Comparison of ENCODE assay signal across 10 mouse cellular contexts in the genomic region with DNA sequence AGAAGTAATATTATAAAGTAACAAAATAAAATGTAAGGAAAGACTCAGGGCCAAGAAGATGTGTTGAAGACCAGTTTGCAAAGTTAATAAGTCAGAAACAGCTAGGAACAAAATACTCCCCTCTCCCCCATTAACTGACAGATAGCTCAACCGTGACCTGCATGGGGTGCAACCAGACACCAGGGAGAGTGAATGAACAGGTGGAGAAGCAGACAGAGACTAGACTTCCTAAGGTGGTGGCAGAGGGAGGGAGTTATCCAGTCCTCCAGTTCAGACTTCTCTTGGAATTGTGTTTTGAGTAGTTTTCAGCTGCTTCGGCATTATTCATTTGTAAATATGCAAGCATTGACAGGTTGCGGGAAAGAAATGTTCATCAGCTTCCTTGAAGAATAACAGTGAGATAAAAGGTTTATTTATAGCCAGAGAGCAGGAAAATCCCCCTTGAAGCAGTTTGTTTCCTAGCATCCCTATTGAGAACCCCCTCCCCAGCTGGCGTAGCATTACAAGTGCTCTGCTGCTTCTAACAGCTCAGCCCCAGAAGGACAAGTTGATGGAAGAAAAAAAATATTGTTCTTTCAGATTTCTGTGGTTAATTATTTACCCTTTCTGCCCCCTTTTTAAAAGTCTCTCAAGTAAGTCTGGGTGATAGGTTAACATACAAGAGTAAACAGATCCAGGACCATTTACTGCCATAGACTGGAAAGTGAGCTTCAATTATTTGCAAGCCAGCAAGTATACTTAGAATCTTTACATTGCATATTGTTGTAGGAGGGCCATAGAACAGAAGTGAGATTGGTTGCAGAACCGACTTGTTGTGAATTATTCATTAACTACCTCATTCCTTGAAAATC. TPM values are rescaled to one million over a fixed set of nuclear protein-coding genes. Genes with fewer than 3 reads are reported as not detected.
DNase-seq lines count a peak whose midpoint lies in the region; ATAC-seq and TF ChIP-seq lines count a peak whose summit lies in the region.
"Had no signal": no experiment of that assay in that cellular context is flagged by ENCODE, and none has a peak within 500 bp of the region (broad histone marks: within the 10 kb centered on the region; RNA-seq: fewer than 3 reads in every experiment).

No protein-coding gene starts in this region.

- 20% methylated on average over 5 of the region's 5 CpGs for WGBS in lung, embryonic 16.5 days
- WGBS in hindbrain, embryonic 16.5 days = 14% methylated on average over 5 of the region's 5 CpGs
- WGBS in liver, embryonic 14.5 days (ENCODE audit: insufficient replicate concordance) = 72% methylated on average over 5 of the region's 5 CpGs
- WGBS in stomach, embryonic 15.5 days = 19% methylated on average over 5 of the region's 5 CpGs

- H3K9me3 ChIP-seq in lung, embryonic 16.5 days (ENCODE audit: control insufficient read depth, low read length) = no peaks in the 10 kb centered on the region
- H3K9me3 ChIP-seq in hindbrain, embryonic 16.5 days (ENCODE audit: control insufficient read depth, low read length) = no peaks in the 10 kb centered on the region
- H3K9me3 ChIP-seq in liver, embryonic 14.5 days (ENCODE audit: control insufficient read depth, low read length) = no peaks in the 10 kb centered on the region
- H3K9me3 ChIP-seq in stomach, embryonic 15.5 days = no peaks in the 10 kb centered on the region
- H3K9me3 ChIP-seq: embryonic facial prominence, embryonic 13.5 days had no signal

- no peak for TF ChIP-seq CTCF in liver, embryonic 14.5 days (IDR thresholded peaks at IDR 0.05; ENCODE audit: low read depth)

- ATAC-seq in lung, embryonic 16.5 days (ENCODE audit: low read depth) = peak; percentile 71
- peak; percentile 54 for ATAC-seq in hindbrain, embryonic 16.5 days
- no peak for ATAC-seq in liver, embryonic 14.5 days (ENCODE audit: insufficient read depth)
- peak; percentile 80 for ATAC-seq in stomach, embryonic 15.5 days (ENCODE audit: insufficient read depth, low FRiP score, low read depth)
- ATAC-seq in frontal cortex, adult (ENCODE audit: low TSS enrichment) = no peak

- H3K4me2 ChIP-seq in lung, embryonic 16.5 days (ENCODE audit: low read depth, low read length) = peak overlapping the region; percentile 33; the same call in 1 of the 2 replicates
- peak overlapping the region; percentile 38; the same call in 1 of the 2 replicates for H3K4me2 ChIP-seq in hindbrain, embryonic 16.5 days (ENCODE audit: low read length)
- peak overlapping the region; percentile 32 for H3K4me2 ChIP-seq in liver, embryonic 14.5 days (ENCODE audit: low read depth)
- peak overlapping the region; percentile 40 for H3K4me2 ChIP-seq in stomach, embryonic 15.5 days
- H3K4me2 ChIP-seq: embryonic facial prominence, embryonic 13.5 days had no signal

- H3K27me3 ChIP-seq in lung, embryonic 16.5 days (ENCODE audit: control insufficient read depth, insufficient read depth, low read depth, low read length) = no peaks in the 10 kb centered on the region
- no peaks in the 10 kb centered on the region for H3K27me3 ChIP-seq in hindbrain, embryonic 16.5 days (replicated peaks; ENCODE audit: control insufficient read depth, insufficient read depth, low read length)
- no peaks in the 10 kb centered on the region for H3K27me3 ChIP-seq in liver, embryonic 14.5 days (ENCODE audit: control insufficient read depth, insufficient read depth, low read length)
- H3K27me3 ChIP-seq in stomach, embryonic 15.5 days (replicated peaks) = no peaks in the 10 kb centered on the region
- H3K27me3 ChIP-seq: embryonic facial prominence, embryonic 13.5 days had no signal

- peak overlapping the region; percentile 75 for H3K27ac ChIP-seq in lung, embryonic 16.5 days (ENCODE audit: low read length)
- H3K27ac ChIP-seq in hindbrain, embryonic 16.5 days (ENCODE audit: low read depth, low read length) = peak overlapping the region; percentile 52
- H3K27ac ChIP-seq in liver, embryonic 14.5 days = no peak overlapping the region
- H3K27ac ChIP-seq in stomach, embryonic 15.5 days = peak overlapping the region; percentile 57; the same call in 1 of the 2 replicates
- H3K27ac ChIP-seq: embryonic facial prominence, embryonic 13.5 days; heart, adult 2 months had no signal

- no peak for TF ChIP-seq EP300 in liver, embryonic 14.5 days (IDR thresholded peaks at IDR 0.05; ENCODE audit: low read depth)

- DNase-seq in lung, postnatal 14 days = no peak
- no peak for DNase-seq in liver, embryonic 14.5 days (ENCODE audit: low read depth in 3 of 3, low spot score in 3 of 3)
- DNase-seq in urinary bladder, postnatal 36 days (ENCODE audit: low spot score in 2 of 2) = no peak
- no peak for DNase-seq in cerebellum, postnatal 10 days
- DNase-seq: heart, adult 2 months had no signal

- no peak overlapping the region for H3K4me3 ChIP-seq in lung, embryonic 16.5 days (ENCODE audit: low read length)
- no peak overlapping the region for H3K4me3 ChIP-seq in hindbrain, embryonic 16.5 days (ENCODE audit: low read length)
- H3K4me3 ChIP-seq in liver, embryonic 14.5 days (ENCODE audit: insufficient read depth in 1 of 2, low read depth in 2 of 2, low read length in 2 of 2) = no peak overlapping the region
- H3K4me3 ChIP-seq in stomach, embryonic 15.5 days (replicated peaks) = no peak overlapping the region
- H3K4me3 ChIP-seq: embryonic facial prominence, embryonic 13.5 days; heart, adult 2 months had no signal

- no peak overlapping the region for H3K9ac ChIP-seq in lung, embryonic 16.5 days (ENCODE audit: low read length)
- H3K9ac ChIP-seq in hindbrain, embryonic 16.5 days (ENCODE audit: low read depth, low read length) = no peak overlapping the region
- H3K9ac ChIP-seq in liver, embryonic 14.5 days (replicated peaks) = no peak overlapping the region
- no peak overlapping the region for H3K9ac ChIP-seq in stomach, embryonic 15.5 days
- H3K9ac ChIP-seq: embryonic facial prominence, embryonic 13.5 days had no signal

- H3K4me1 ChIP-seq in lung, embryonic 16.5 days (replicated peaks; ENCODE audit: control insufficient read depth, insufficient read depth, low read length) = peaks cover 6% of the 10 kb centered on the region; the same call in 1 of the 2 replicates
- peaks cover 19% of the 10 kb centered on the region for H3K4me1 ChIP-seq in hindbrain, embryonic 16.5 days (ENCODE audit: control insufficient read depth, insufficient read depth, low read depth, low read length)
- peaks cover 8 to 9% of the 10 kb centered on the region in 2 experiments; a peak in 3 of 4 replicates for H3K4me1 ChIP-seq in liver, embryonic 14.5 days (replicated peaks; ENCODE audit: control insufficient read depth in 2 of 2, insufficient read depth in 2 of 2, low read length in 1 of 2)
- H3K4me1 ChIP-seq in stomach, embryonic 15.5 days = peaks cover 9% of the 10 kb centered on the region

- H3K36me3 ChIP-seq in lung, embryonic 16.5 days (ENCODE audit: control insufficient read depth, insufficient read depth, low read length) = no peaks in the 10 kb centered on the region
- H3K36me3 ChIP-seq in hindbrain, embryonic 16.5 days (ENCODE audit: control insufficient read depth, insufficient read depth, low read length) = no peaks in the 10 kb centered on the region
- H3K36me3 ChIP-seq in liver, embryonic 14.5 days (replicated peaks; ENCODE audit: control insufficient read depth, insufficient read depth, low read depth) = peaks cover 29% of the 10 kb centered on the region
- H3K36me3 ChIP-seq in stomach, embryonic 15.5 days = no peaks in the 10 kb centered on the region
- H3K36me3 ChIP-seq: embryonic facial prominence, embryonic 13.5 days had no signal

RNA-seq across cellular contexts. Expression of a gene that starts 47.6 kb away (rescaled TPM):
- 27.8 and 29.3 TPM in 2 replicates for polyA plus RNA-seq in lung, embryonic 16.5 days (2015; fragmentation: Nextera tagmentation; extraction: Ambion mirVana)
- 58.0 and 63.4 TPM in 2 replicates for polyA plus RNA-seq in hindbrain, embryonic 16.5 days (2015; fragmentation: Nextera tagmentation; extraction: Ambion mirVana)
- 82.4 and 96.1 TPM in 2 replicates for polyA plus RNA-seq in liver, embryonic 14.5 days (2012; rRNA removed)
- polyA plus RNA-seq in liver, embryonic 14.5 days (2014; fragmentation: Nextera tagmentation; extraction: Ambion mirVana) = 80.1 and 89.8 TPM in 2 replicates
- 33.6 and 38.2 TPM in 2 replicates for polyA plus RNA-seq in stomach, embryonic 15.5 days (2015; fragmentation: Nextera tagmentation; extraction: Ambion mirVana)

Comparison
In these comparisons a context has a peak if more than half of its experiments do, and no peak if none do; other contexts are left out.
1. ATAC-seq: peak in lung, embryonic 16.5 days (single experiment), hindbrain, embryonic 16.5 days (single experiment) and stomach, embryonic 15.5 days (single experiment); none in liver, embryonic 14.5 days (single experiment) and frontal cortex, adult (single experiment).
2. Peak in every context shown above with its lines, with median percentiles within 50 percentile points of each other: H3K4me2 ChIP-seq.